Mouse (Mus musculus) midbrain, embryonic 11.5 days (tissue): ENCODE data around the gene Slc41a2. TPM values are rescaled to one million over a fixed set of nuclear protein-coding genes. Genes with fewer than 3 reads are reported as not detected.
A peak's percentile ranks its signal among the peaks of the same experiment; 100 is the strongest.

ENCODE experiments used
- ATAC-seq: fragments of 200-750 bp; cut with Nextera tagmentation; 2 replicates; pipeline ENCODE4 v1.8.0; 2017; ENCODE audit warnings: moderate TSS enrichment, moderate library complexity; ENCODE audit not compliant: low FRiP score
- DNase-seq: peaks from one replicate; pipeline ENCODE4 v3.0.0; 2015; ENCODE audit warnings: low spot score; ENCODE audit errors: missing footprints
- H3K27ac ChIP-seq: fragments of 300-500 bp; sonication (generic); 2 replicates; pipeline ENCODE4 v1.5.1; 2014; ENCODE audit warnings: low read depth, low read length
- H3K27me3 ChIP-seq: fragments of 300-500 bp; sonication (generic); 2 replicates; pipeline ENCODE4 v1.6.1; 2014; ENCODE audit warnings: mild to moderate bottlenecking, low read length, moderate library complexity, mixed read lengths; ENCODE audit not compliant: control insufficient read depth, insufficient read depth
- H3K36me3 ChIP-seq: fragments of 300-500 bp; sonication (generic); 2 replicates; pipeline ENCODE4 v1.6.1; 2014; ENCODE audit warnings: mild to moderate bottlenecking, low read length, moderate library complexity, mixed read lengths; ENCODE audit not compliant: control insufficient read depth, insufficient read depth
- H3K4me1 ChIP-seq: fragments of 300-500 bp; sonication (generic); 2 replicates; pipeline ENCODE4 v1.6.1; 2014; ENCODE audit warnings: low read length; ENCODE audit not compliant: control insufficient read depth, insufficient read depth
- H3K4me2 ChIP-seq: fragments of 300-500 bp; sonication (generic); 2 replicates; pipeline ENCODE4 v1.6.1; 2014; ENCODE audit warnings: mild to moderate bottlenecking, moderate library complexity
- H3K4me3 ChIP-seq: fragments of 300-500 bp; sonication (generic); 2 replicates; pipeline ENCODE4 v1.5.1; 2014; ENCODE audit warnings: low read depth, low read length
- H3K9ac ChIP-seq: fragments of 300-500 bp; sonication (generic); 2 replicates; pipeline ENCODE4 v1.6.1; 2014; ENCODE audit warnings: low read length
- H3K9me3 ChIP-seq: fragments of 300-500 bp; sonication (generic); 2 replicates; pipeline ENCODE4 v1.6.1; 2016; ENCODE audit warnings: low read length; ENCODE audit not compliant: control insufficient read depth
- WGBS: fragments of 180-500 bp; shearing (Covaris S2); extraction: QIAGEN DNeasy Blood & Tissue Kit; methylation state at CpG from one replicate; pipeline ENCODE4 v1.1.7; 2014; 5-methylcytosine and 5-hydroxymethylcytosine counted together
- polyA plus RNA-seq: library from polyadenylated mRNA; unstranded; fragments of >200 nt; fragmentation: Nextera tagmentation; extraction: Ambion mirVana; gene quantifications from 2 replicates; pipeline ENCODE4 v1.2.1, GENCODE M21; 2014

Gene Slc41a2
- polyA plus RNA-seq = 1.5 and 1.7 TPM in 2 replicates

GRCm38 (mm10) chr10:83337159-83337951, at the start of gene Slc41a2:
TSS of gene Slc41a2 (minus strand) at chr10:83337882.
- peaks cover 27% of the 10 kb centered on the region for H3K27me3 ChIP-seq
- peak; percentile 90 for ATAC-seq
- H3K4me2 ChIP-seq = peak within 1 kb of the TSS; percentile 93
- H3K9me3 ChIP-seq = no peaks in the 10 kb centered on the region
- peaks cover 5% of the 10 kb centered on the region for H3K4me1 ChIP-seq
- H3K9ac ChIP-seq = peak within 1 kb of the TSS; percentile 67
- peak; percentile 96 for DNase-seq
- peak within 1 kb of the TSS; percentile 59 for H3K4me3 ChIP-seq
- no peaks in the 10 kb centered on the region for H3K36me3 ChIP-seq
- under 1% methylated on average over 96 of the region's 102 CpGs for WGBS
- no peak within 1 kb of the TSS; the same call in 1 of the 2 replicates for H3K27ac ChIP-seq

GRCm38 (mm10) chr10:83385330-83385910, 47.7 kb upstream of the Slc41a2 start:
- H3K9ac ChIP-seq = no peak overlapping the region
- WGBS = 93% methylated on average over 7 of the region's 7 CpGs
- ATAC-seq = no peak

DNA sequence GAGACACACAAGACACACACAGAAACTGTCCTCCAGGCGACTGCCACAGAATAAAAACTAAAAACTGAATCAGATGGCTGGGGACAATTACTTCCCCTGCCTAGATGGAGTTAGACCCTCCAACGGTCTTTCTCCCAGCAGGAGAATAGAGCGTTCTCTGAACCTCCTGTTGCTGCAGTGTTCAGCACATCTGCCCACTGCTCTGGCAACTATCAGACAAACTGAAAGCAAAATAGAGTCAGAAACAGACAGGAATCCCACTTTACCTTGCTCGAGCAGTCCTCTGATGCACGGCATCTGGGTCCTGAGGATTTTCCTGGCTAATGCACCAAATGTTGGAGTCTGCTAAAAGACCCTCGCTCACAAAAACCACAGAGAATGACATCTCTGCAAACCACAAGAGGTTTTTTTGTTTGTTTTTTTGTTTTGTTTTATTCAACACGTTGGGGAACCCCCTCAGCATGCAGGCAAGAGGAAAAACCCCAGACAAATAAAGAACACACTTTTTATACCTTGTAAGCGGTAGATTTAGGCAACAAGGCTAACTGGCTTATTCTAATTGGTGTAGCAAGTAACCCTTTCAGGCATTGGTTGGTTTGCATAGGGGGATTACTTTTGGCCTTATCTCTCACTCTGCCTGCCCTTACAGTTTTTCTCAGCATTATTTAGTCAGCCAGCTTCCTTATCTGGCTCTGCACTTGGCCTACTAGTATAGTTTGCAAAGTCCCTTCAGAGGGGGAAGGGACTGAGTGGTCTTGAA, 47.0 kb upstream of the Slc41a2 start:
- Histone ChIP-seq H3K4me3 (no peak overlapping the region), H3K9ac (no peak overlapping the region), H3K4me2 (no peak overlapping the region), H3K27me3 (no peaks in the 10 kb centered on the region), H3K9me3 (no peaks in the 10 kb centered on the region), H3K36me3 (no peaks in the 10 kb centered on the region; the same call in 1 of the 2 replicates), H3K27ac (no peak overlapping the region), H3K4me1 (no peaks in the 10 kb centered on the region)
- ATAC-seq (no peak), DNase-seq (no peak)
- WGBS = 91% methylated on average over 8 of the region's 8 CpGs

More at GRCm38 (mm10) chr10:83385330-83385910, 47.7 kb upstream of the Slc41a2 start:
- no peak for DNase-seq
- no peaks in the 10 kb centered on the region for H3K27me3 ChIP-seq
- no peak overlapping the region for H3K4me2 ChIP-seq
- H3K9me3 ChIP-seq = no peaks in the 10 kb centered on the region
- no peaks in the 10 kb centered on the region for H3K4me1 ChIP-seq
- no peak overlapping the region for H3K27ac ChIP-seq
- H3K4me3 ChIP-seq = no peak overlapping the region
- H3K36me3 ChIP-seq = no peaks in the 10 kb centered on the region; the same call in 1 of the 2 replicates

DNA sequence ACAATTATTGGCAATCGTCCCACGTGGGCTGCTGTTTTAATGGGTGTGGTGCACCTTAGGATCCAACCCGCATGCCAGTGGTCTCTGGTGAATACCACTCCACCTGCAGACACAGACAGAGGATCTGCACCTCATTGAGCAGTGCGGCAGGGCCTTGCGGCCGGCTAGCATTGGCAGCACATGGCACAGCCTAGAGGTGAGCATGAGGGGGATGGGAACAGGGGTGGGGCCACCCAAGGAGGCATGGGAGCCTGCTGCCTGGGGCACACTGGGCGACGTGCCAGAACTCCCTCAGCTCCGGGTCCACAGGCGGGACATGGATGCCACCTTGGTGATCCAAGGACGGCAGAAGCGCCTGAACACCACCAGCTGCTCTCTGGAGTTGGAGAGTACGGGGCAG, 46.2 kb upstream of the Slc41a2 start:
- Histone ChIP-seq H3K9ac (no peak overlapping the region), H3K4me1 (no peaks in the 10 kb centered on the region), H3K4me3 (no peak overlapping the region), H3K36me3 (no peaks in the 10 kb centered on the region; the same call in 1 of the 2 replicates), H3K9me3 (no peaks in the 10 kb centered on the region), H3K27ac (no peak overlapping the region), H3K27me3 (no peaks in the 10 kb centered on the region), H3K4me2 (no peak overlapping the region)
- DNase-seq (no peak), ATAC-seq (no peak)
- WGBS = 94% methylated on average over 13 of the region's 13 CpGs

DNA sequence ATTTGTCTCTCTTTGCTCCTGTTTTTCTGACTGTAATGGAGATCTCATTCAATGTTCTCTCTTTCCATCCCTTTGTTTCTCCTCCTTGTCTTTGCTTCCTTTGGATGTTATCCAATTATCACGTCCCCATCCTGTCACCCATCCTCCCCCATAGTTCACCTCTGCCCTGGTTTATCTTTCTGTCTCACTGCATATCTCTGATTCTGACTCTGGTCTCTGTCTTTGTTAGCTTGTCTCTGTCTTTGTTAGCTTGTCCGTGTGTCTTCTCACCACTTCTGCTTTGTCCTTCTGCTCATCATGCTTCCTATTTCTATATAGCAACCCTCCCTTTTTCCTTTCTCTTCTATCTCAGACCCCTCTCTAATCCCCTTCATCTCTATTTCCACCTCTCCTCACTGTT, 45.3 kb upstream of the Slc41a2 start:
- Histone ChIP-seq H3K9ac (no peak overlapping the region), H3K27me3 (no peaks in the 10 kb centered on the region), H3K27ac (no peak overlapping the region), H3K4me3 (no peak overlapping the region), H3K4me1 (no peaks in the 10 kb centered on the region), H3K4me2 (no peak overlapping the region), H3K36me3 (no peaks in the 10 kb centered on the region; the same call in 1 of the 2 replicates), H3K9me3 (no peaks in the 10 kb centered on the region)
- ATAC-seq (no peak), DNase-seq (no peak)
- WGBS = 85% methylated on average over 2 of the region's 2 CpGs

- H3K4me3 ChIP-seq = no peak overlapping the region
- no peaks in the 10 kb centered on the region for H3K9me3 ChIP-seq
- DNase-seq (no peak), ATAC-seq (no peak)
- no peaks in the 10 kb centered on the region for H3K4me1 ChIP-seq
- no peaks in the 10 kb centered on the region; the same call in 1 of the 2 replicates for H3K36me3 ChIP-seq
- H3K27me3 ChIP-seq = no peaks in the 10 kb centered on the region
- H3K4me2 ChIP-seq = no peak overlapping the region
- no peak overlapping the region for H3K9ac ChIP-seq
- no peak overlapping the region for H3K27ac ChIP-seq
- whole genome bisulfite sequencing = 91% methylated on average over 4 of the region's 4 CpGs
These were observed 44.8 kb upstream of the Slc41a2 start for GRCm38 (mm10) chr10:83382528-83382927.

DNA sequence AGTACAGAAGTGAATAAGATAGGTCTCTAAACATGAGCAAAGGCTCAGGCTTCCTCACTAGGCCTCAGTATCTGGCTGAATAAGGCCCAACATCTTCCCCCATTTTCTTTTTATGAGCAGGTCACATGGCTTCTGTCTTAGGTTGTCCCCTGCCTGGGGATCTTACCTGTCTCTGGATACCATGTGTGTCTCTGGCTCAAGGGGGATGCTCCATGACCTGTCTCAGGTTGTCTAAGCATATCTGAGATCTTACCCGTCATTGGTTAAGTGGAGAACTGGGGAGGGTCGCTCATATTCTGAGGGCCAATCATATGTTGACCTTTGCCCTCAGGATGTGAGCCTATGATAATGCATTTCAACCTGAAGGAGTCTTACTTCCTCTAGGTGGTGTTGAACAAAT, 42.8 kb upstream of the Slc41a2 start:
- ATAC-seq = no peak
- no peaks in the 10 kb centered on the region for H3K27me3 ChIP-seq
- H3K27ac ChIP-seq = no peak overlapping the region
- no peak overlapping the region for H3K9ac ChIP-seq
- no peak overlapping the region for H3K4me2 ChIP-seq
- H3K9me3 ChIP-seq = no peaks in the 10 kb centered on the region
- H3K4me1 ChIP-seq = no peaks in the 10 kb centered on the region
- H3K4me3 ChIP-seq = no peak overlapping the region
- H3K36me3 ChIP-seq = no peaks in the 10 kb centered on the region; the same call in 1 of the 2 replicates
- no peak for DNase-seq
- WGBS = 95% methylated on average over 2 of the region's 2 CpGs

GRCm38 (mm10) chr10:83378083-83378833, 40.6 kb upstream of the Slc41a2 start:
- no peaks in the 10 kb centered on the region for H3K27me3 ChIP-seq
- WGBS = 90% methylated on average over 9 of the region's 9 CpGs
- ATAC-seq (no peak), DNase-seq (no peak)
- H3K4me3 ChIP-seq = no peak overlapping the region
- H3K27ac ChIP-seq = no peak overlapping the region
- no peak overlapping the region for H3K9ac ChIP-seq
- no peaks in the 10 kb centered on the region for H3K4me1 ChIP-seq
- H3K4me2 ChIP-seq = no peak overlapping the region
- H3K9me3 ChIP-seq = no peaks in the 10 kb centered on the region
- H3K36me3 ChIP-seq = no peaks in the 10 kb centered on the region
